Mouse (Mus musculus): ENCODE measurements around the gene Adipor2. TPM values are rescaled to one million over a fixed set of nuclear protein-coding genes. Genes with fewer than 3 reads are reported as not detected.
"Not testable (repeated sequence)": the region's sequence is repeated elsewhere in the genome, so short reads cannot be mapped to it uniquely, and the experiment has no call there.

The Adipor2 gene
- 100 to 1,000 TPM; 194 to 198 TPM for total RNA-seq (2021)
- polyA plus RNA-seq (2012; rRNA removed), result 55.9 and 62.9 TPM in 2 replicates
- long read RNA-seq, full-length matches to known transcripts, result 27 of 65 reads
- long read RNA-seq, partial matches to known transcripts, result 4 of 65 reads
- long read RNA-seq, other reads (novel, unspliced or antisense), result 34 of 65 reads

DNA sequence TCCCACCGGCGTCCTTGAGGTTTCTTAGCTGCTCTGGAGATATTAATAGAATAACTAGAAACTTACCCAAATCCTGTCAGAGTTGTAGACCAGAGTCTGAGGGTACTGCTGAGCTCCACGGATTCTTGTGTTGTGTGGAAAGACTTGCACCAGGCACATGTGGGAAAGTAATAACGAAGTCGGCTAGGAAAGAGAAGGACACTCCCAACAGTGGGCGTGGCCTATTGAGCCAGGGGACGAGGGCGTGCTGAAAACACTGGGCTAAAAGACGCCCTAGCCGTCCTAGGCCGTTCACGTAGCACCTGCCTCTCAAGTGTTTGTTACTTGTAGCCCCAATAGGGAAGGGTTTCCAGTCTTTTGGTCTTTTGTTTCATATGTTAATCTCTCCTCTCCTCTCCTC is at the start of gene Adipor2:
Gene Adipor2 (minus strand): TSS at position 351 of the 400 bp plus-strand sequence.
- DNase-seq, result peak; percentile 85

DNA sequence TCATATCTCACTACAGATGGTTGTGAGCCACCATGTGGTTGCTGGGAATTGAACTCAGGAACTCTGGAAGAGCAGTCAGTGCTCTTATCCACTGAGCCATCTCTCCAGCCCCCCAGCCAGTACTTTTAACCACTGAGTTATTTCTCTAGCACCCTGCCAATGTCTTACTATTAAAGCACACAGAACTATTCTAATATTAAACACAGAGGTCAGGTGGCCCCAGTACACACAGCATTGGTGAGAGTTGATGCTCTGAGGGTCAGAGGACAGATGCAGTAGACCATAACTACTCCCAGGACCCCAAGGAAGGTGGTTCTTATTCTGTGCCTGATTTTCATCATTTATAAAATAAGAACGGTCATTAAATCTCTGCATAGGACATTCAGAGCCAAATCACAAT is 48.7 kb upstream of the Adipor2 start:
- DNase-seq, result no peak

DNA sequence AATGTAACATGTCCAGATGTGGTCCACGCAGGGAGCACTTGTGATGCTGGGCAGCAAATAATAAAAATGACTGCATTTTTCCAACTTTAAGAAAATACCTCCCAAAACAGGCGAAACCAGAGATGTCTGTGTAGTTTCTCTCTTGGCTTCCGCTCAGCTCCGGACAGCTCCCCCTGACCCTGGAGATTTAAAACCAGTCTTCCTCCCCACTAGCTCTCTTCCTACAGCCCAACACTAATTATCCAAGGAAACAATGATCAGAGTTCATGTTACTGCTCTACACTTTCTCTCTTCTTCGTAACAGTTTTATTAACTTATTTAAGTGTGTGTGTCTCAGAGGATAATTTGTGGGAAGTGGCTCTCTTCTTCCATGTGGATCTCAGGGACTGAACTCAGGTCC is 42.9 kb upstream of the Adipor2 start:
- no peak for DNase-seq

DNA sequence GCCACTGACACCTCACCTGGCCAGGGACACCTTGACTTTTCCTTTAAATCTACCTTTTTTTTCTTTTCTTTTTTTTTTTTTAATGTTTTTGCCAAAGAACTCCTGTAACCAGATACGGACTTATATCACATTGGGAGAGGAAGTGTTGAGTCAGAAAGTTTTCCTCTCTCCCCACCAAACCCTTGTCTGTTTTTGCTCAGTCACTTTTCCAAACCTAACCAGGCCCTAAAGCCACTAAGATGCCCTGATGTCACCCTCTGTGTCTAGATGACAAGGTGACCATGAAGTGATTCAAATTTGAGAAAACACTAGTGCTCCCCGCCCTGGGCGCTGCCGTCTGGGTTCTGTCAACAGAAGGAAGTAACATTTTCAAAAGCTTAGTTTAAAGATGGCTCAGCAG is 41.5 kb upstream of the Adipor2 start:
- no peak for DNase-seq

DNA sequence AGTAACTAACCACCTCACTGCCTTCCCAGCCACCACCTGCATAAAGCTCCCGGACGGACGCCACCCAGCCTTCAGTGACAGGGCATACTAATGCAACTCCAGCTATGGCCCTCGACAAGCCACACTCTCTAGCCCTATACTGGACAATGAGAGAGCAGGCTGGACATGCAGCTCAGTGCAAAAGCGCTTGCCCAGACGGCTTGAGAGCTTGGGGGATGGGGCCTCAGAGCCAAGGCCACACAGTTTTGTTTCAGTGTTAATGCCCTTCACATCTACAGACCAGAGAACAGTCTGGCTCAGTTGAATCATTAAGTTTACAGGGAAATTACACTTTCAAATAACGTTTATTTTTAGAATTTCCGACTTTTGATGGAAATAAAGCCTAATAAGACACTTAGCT is 40.7 kb upstream of the Adipor2 start:
- DNase-seq, result peak; percentile 47

DNA sequence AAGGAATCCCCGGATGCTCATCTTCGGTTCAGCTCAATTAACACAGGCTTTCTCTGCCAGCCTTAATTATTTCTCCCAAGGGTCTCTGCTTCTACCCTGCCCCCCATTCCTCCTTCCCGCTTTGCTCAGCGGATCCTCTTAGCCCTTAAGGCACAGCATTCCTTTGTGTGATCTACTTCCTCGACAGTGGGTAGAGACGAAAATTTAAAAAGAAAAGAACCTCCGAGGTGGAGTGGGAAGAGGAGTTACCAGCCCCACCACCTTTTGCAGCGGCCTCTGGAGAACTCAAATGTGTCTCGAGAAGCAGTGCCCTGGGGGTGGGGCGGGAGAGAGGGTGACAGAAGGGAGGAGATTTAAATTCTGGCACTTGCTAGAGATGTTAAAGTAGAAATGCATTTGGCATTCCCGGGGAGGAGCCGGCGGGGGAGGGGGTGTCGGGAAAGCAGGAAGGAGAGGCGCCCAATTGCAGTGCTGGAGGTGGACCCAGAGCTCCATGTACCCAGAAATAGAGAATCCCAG is 34.5 kb upstream of the Adipor2 start:
- peak; percentile 58 for DNase-seq

DNA sequence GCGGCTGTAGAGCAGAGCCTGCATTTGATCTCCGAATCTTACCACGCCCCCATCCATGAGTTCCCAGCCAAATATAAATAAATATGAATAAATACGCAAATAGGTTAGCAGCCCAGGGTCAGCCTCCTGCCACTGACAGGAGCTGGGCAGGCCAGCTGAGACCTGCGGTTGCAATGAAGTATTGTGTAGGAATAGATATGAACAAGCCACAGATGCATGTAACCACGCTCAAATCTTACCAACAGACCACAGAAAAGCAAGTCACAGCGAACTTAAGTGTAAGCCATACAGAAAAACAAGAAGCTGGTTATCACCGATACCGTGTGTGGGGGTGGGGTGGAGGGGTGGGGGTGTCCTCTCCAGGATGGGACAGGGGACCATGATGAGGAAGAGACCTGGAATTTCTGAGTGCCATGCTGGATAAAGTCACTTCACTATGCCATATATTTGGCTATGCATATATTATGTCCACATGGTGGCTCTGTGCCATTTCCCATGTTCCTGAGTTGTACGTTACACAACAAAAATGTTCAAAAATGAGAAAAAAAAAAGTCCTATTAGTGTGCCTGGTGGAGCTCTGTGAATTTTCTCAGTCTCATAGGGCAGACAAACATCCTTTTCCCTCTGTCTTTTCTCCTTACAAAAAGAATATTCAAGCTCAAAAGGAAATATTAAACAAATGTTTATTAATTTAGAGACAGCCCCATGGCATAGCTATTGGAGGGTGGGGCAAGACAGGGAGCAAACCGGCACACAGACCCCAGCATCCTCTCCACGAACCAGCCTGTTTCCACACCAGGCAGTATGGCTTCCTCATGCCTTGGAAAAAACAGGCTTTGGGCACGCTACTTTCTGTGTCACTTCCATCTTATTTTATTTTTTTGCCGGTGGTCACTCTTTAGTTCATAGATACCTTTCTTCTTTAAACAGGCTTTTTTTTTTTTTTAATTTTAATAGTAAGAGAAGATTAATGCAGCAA is 33.8 kb upstream of the Adipor2 start:
- DNase-seq, result no peak

DNA sequence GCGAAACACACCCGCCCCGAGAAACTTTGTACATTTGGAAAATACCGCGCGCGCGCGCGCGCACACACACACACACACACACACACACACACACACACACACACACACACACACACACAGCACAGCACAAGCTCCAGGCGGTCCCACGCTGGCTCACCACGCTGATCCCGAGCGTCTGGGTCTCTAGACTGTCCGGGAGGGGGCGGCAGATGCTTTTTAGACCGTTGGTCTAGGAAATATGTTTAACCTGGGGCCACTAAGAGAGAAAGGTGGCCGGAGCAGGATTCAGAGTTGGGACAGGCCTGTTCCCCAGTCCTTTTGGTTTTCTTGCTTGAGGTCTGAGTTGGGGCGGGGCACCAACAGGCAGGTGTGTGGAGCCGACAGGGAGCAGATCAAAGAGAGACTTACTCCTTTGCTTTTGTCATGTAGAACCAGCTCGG is 31.6 kb upstream of the Adipor2 start:
- peak; percentile 82 for DNase-seq

DNA sequence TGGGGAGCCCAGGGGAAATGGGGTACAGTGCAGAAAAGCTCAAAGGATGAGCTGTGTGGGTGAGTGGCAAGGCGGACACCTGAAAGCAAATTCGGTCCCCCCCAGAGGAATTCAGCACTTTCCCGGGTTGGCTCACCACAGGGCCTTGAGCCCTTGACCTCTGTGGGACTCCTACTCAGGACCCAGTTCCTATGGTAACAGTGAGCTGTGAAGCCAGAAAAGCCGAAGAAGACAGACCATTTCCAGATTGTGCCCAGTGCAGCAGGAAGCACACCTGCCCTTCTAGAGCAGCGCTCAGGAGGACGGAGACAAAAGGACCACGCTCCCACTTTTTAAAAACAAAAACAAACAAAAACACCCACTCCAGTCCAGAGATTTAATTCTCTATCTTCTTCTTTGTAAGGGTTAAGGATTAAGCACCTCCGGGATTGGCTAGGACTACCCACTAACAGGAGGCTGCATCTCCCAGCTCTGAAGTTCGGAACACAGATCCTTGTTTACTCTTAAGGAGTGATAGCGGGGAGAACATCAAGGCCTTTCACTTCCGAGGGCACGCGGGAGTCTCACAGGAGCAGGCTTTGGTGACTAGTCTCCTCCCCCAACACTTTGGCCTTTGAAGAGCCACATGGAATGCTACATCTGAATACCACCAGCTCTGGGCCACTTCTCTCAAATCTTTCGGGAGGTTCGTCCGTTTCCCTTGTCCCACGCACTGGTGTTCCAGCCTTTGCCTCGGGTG is 31.0 kb upstream of the Adipor2 start:
- peak; percentile 61 for DNase-seq

DNA sequence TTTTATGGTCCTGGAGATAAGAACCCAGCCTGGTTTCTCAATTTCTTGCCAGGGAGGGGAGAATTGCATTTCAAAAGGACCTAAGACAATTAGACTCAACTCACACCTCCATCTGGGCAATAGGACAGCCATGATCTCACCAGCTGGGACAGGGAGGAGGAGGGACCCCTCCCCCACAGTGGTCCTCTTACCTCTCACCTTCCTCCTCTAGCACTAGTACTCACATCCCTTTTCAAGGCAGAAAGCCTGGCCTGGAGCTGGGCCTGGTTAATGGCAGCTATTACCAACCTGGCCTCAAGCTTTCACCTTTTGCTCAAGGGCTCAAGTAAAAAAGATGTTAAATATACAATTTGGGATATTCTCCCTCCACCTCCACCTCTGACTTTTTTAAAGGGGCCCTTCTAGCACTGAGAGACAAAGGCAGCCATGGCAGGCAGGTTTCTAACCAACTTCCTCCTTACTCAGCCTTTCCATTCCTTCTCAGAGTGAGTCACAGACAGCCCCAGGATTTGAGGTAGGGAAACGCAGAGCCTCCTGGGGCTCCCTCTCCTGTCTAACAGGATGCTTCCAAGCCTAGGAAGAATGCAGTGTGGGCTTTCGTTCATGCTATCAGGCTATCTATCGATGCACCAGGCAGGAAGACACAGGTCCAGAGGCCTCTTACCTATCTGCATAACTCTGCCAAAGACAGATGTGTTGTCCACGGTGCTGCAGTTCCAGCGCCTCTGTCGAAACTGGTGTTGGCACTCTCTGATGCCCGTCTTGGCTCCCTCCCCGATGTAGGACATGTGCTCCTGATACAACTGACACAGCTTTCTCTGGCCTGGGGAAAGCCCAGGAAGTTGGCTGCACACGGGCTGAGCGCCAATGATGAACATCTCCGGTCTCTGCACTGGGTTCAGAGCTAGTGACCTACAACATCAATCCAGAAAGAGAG is 28.4 kb upstream of the Adipor2 start:
- DNase-seq, result peak; percentile 62

DNA sequence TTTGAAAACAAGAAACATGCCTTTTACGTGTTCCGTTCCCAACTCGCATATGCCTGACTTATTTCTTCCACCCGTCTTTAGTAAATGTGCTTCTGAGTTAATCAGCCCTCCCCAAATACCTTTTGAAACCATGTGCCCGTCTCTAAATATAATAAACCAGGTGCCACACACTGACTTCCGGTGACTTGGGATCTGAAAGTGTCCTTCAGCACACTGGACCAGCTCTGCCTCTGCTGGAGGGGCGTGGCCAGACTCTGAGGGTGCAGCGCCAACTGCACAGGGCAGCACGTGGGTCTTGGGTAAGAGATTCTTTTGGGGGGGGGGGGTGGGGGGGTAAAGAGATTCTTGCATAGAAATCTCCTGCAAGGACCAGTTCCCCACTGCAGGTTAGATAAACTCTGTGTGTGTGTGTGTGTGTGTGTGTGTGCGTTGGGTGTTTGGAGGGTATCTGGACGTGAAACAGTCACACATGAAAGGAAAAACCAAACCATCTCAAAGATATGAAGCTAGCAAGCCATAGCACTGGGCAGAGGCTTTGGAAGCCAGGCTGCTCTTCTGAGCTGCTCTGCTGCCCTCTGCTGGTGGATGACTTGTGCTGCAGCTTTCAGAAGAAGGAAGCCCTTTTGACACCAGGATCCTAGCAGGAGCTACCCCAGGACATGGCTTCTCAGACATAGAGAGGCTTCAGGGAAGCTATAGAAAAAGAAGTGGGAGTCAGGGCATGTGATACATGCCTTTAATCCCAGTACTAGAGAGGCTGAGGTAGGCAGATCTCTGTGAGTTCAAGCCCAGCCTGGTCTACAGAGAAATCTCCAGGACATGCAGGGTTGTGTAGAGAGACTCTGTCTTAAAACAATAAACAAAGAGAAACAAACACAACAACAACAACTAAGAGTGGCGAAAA is 26.5 kb upstream of the Adipor2 start:
- DNase-seq, result peak; percentile 81

DNA sequence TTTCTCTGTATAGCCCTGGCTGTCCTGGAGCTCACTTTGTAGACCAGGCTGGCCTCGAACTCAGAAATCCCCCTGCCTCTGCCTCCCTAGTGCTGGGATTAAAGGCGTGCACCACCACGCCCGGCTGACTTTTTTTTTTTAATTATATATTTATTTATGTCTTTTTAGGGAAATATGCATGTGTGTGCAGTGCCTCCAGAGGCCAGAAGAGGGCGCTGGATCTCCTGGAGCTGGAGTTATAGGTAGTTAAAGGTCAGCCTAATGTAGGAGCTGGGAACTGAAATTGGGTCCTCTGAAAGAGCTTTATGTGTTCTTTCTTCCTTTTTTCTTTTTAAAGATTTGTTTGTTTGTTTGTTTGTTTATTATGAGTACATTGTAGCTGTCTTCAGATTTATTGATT is 25.2 kb upstream of the Adipor2 start:
- DNase-seq, result not testable (repeated sequence)

DNA sequence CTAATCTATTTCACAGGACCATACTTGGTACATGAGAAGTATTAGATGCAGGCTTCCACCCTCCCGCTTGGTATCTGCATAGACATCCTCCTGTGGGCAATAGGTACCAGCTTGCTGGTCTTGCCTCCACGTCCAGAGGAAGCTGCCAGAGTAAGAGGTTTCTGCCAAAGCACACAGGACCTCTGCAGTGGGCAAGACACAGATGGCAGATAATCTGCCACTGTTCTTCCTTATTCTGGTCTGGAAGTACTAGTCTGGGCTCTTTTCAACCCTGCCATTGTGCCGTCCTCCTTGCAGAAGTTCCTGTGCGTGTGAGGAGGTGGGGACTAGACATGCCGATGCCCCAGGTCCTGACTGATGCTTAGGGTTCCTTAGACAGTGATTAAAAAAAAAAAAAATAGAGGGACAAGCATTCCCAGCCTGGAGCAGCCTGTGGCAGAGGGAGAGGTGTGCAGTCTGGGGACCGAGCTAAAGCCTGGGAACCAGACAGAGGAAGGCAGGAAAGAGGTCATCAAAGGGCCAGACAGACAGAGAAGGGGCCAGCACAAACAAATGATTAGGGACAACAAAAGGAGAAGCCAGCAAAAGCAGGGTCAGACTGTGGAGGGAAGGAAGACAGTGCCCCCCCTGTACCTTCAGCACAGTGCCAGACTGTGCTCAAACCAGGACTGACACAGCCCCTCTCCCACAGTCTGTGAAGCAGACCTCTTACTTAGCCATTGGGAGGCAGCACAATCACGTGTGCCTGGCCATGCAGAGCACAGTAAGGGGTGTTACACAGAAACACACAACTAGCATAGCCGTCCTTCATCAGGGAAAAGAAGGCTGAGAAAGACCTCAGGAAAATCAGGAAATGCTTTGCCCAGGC is 20.6 kb upstream of the Adipor2 start:
- DNase-seq, result no peak

DNA sequence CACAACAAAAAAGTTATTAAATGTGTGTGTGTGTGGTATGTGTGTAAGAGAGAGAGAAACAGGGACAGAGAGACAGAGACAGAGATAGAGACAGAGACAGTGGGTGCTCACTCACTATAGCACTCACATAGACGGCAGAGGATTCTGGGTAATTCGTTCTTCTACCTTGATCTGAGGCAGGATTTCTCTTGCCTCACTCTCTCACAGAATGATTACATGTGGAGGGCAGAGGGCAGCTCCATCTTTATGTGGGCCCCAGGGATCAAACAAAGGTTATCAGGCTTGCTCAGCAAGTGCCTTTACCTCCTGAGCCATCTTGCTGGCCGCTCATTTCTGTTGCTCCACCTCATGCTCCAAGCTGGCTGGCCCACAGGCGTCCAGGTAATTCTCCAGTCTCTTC is 16.9 kb upstream of the Adipor2 start:
- no peak for DNase-seq

DNA sequence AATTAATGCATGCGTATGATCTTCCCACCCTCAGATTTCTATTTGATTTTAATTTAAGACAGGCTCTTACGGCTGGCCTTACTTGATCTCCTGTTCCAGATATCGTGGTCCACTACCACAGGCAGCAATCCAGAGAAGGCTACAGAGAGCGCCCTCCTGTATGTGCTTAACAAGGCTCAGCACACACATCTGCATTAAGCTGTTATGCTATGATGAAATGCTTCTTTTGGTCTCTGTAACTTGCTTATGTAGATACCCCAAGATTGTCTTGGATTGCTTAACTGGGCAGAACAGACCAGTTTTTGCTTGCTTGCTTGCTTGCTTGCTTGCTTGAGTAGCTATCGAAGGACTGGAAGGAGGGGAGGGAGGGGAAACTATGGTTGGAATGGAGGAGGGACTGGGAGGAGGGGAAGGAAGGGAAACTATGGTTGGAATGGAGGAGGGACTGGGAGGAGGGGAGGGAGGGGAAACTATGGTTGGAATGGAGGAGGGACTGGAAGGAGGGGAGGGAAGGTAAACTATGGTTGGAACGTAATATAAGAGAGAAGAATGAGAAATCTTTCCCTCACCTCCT is 14.3 kb upstream of the Adipor2 start:
- no peak for DNase-seq

DNA sequence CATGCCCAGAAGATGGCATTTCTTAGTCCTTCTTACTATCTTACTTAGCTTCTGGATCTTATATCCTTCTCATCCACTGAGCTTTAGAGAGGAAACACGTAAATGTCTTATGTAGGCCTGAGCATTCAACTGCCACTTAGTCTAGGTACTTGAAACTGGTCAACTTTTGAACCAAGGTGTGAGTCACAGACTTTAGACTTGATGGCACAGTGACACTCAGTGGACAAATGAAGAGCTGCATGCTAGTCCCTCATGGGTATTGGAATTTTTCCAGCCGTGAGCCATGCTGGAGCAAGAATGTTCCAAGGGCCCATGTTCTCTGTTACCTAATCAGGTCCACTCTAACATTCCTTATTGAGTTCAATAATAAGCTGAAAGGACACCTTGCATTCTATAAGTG is 13.0 kb upstream of the Adipor2 start:
- peak; percentile 82 for DNase-seq

DNA sequence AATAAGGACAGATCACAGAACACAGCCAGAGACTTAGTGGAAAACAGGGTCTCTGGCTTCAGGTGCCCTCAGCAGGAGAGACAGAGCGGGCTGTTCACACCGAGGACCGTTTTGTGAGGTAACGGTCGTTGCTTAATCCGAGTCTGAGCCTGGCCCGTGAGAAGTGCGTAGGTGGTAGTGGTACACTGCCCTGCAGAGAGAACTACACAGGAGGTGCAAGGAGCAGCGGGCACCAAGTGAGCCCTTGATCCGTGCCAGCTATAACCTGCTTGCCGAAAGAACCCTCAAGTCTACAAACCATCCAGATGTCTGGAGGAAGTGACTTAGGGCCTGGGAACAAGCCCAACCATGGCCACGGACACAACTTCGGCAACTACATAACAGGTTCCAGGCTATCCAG is 11.8 kb upstream of the Adipor2 start:
- DNase-seq, result no peak

DNA sequence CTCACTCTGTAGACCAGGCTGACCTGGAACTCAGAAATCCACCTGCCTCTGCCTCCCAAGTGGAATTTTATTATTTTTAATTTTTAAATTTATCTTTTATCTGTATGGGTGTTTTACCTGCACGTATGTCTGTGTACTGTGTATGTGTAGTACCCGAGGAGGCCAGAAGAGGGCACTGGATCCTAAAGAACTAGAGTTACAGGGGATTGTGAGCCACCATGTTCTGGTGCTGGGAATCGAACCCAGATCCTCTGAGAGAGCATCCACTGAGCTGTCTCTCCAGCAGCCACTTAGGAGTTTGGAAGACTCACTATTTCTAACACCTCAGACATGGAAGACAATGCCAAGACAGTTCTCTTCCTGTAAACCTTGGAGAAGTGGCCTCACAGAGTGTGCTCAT is 11.1 kb upstream of the Adipor2 start:
- DNase-seq, result no peak

DNA sequence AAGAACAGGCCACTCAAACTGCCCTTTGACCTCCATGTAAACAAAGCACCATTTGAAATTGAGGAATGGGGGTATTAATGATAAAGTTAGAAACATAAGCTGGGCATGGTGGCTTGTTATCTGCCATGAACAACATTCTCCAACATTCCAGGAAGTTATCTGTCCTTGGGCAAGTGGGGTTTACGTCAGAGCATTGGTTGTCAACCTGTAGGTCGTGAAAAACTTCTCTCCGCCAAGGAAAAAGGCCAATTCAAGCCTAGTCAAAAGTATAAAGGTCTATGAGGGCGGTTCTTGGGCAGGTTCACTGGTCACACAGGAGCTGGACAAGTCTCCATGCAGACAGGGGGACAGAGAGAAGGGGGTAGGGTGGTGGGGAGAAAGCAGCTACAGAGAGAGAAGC is 3.5 kb upstream of the Adipor2 start:
- peak; percentile 27 for DNase-seq
